Mouse (Mus musculus) stomach, postnatal 0 days (tissue): Measurements from ENCODE around the gene Pilrb2.
"Not testable (repeated sequence)": the region's sequence is repeated elsewhere in the genome, so short reads cannot be mapped to it uniquely, and the experiment has no call there.

Source experiments
- CTCF ChIP-seq: IDR thresholded peaks from 2 replicates; pipeline ENCODE4 v1.5.1; 2016; ENCODE audit warnings: antibody characterized with exemption, low read depth, mild to moderate bottlenecking, moderate library complexity
- EP300 ChIP-seq: optimal IDR thresholded peaks from 2 replicates; pipeline ENCODE3; 2016; ENCODE audit warnings: antibody characterized with exemption

DNA sequence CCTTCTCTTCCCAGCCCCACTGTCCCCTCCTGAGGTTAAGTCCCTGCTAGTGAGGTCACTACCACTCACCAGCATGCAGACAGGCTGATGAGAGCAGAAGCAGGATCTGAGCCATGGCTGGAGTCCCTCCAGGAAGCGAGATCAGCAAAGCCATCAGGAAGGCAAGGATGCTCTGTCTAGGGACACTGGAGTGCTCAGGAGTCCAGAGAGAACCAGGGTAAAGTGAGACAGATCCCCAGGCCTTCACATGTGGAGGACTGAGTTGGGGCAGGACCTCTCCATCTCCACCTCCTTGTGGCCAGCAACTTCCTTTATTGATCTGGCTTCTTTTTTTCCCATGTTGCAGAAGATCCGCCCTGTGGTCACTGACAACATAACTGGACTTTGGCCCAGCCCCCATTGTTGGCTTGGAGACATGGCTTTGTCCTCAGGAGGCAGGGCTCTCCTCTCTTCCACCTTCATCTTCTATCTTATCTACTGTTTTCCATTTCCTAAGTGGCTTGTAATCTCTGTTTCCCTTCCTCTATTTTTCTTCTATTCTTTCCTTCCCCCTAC lies 35.6 kb downstream of the Pilrb2 start, which contains the start of gene Pilra:
- not testable (repeated sequence) for TF ChIP-seq CTCF, EP300
